Mouse (Mus musculus) CH12.LX (cell line): ENCODE results near the gene Arrb1.

Source experiments
- BHLHE40 ChIP-seq: IDR thresholded peaks from 2 replicates; pipeline ENCODE4 v1.6.1; 2011; ENCODE audit warnings: mild to moderate bottlenecking, low read depth, low read length, improper control_type of control experiment
- CTCF ChIP-seq, 2 experiments: IDR thresholded peaks in 1 of 2; conservative IDR thresholded peaks in 1 of 2; 2 replicates each; pipeline ENCODE4 v1.5.1; 2011 to 2012; ENCODE audit warnings: low read depth in 2 of 2, low read length in 2 of 2, improper control_type of control experiment in 1 of 2, inconsistent platforms in 1 of 2, mild to moderate bottlenecking in 1 of 2, moderate library complexity in 1 of 2
- ELF1 ChIP-seq: IDR thresholded peaks from 2 replicates; pipeline ENCODE4 v1.6.1; 2014; ENCODE audit warnings: low read depth, mild to moderate bottlenecking, inconsistent platforms, low read length, improper control_type of control experiment
- EP300 ChIP-seq: IDR thresholded peaks from 2 replicates; pipeline ENCODE4 v1.6.1; 2011; ENCODE audit warnings: low read length, improper control_type of control experiment
- MAFK ChIP-seq: IDR thresholded peaks from 2 replicates; pipeline ENCODE4 v1.6.1; 2011; ENCODE audit warnings: low read length, improper control_type of control experiment; ENCODE audit not compliant: insufficient replicate concordance
- POLR2A ChIP-seq: IDR thresholded peaks from 2 replicates; pipeline ENCODE4 v1.6.1; 2011; ENCODE audit warnings: low read depth, mild to moderate bottlenecking, improper control_type of control experiment, low read length
- RAD21 ChIP-seq: IDR thresholded peaks from 2 replicates; pipeline ENCODE4 v1.6.1; 2011; ENCODE audit warnings: low read depth, mild to moderate bottlenecking, low read length, improper control_type of control experiment, moderate library complexity
- SIN3A ChIP-seq: IDR thresholded peaks from 2 replicates; pipeline ENCODE4 v1.6.1; 2012; ENCODE audit warnings: low read length, improper control_type of control experiment, inconsistent platforms
- TCF12 ChIP-seq: IDR thresholded peaks from 2 replicates; pipeline ENCODE4 v1.6.1; 2014; ENCODE audit warnings: low read depth, mild to moderate bottlenecking, inconsistent platforms, low read length, improper control_type of control experiment
- UBTF ChIP-seq: IDR thresholded peaks from 2 replicates; pipeline ENCODE4 v1.6.1; 2012; ENCODE audit warnings: low read depth, mild to moderate bottlenecking, inconsistent platforms, low read length, improper control_type of control experiment, moderate library complexity
- ZC3H11A ChIP-seq: IDR thresholded peaks from 2 replicates; pipeline ENCODE4 v1.6.1; 2012; ENCODE audit warnings: low read depth, mild to moderate bottlenecking, inconsistent platforms, low read length, improper control_type of control experiment

- TF ChIP-seq POLR2A (no peak), CTCF (conservative IDR thresholded peaks at IDR 0.05 in 1 of 2, IDR thresholded peaks at IDR 0.05 in 1 of 2; ENCODE audit: low read depth in 2 of 2, low read length in 2 of 2) (no peak), BHLHE40 (no peak), EP300 (no peak), MAFK (no peak), SIN3A (no peak), RAD21 (no peak), ELF1 (no peak), ZC3H11A (no peak), TCF12 (no peak), UBTF (no peak)
These were observed 30.1 kb downstream of the Arrb1 start for GRCm38 (mm10) chr7:99565325-99565881.
